Mouse (Mus musculus): ENCODE results near the gene Cnga4. TPM values are rescaled to one million over a fixed set of nuclear protein-coding genes. Genes with fewer than 3 reads are reported as not detected.
"Not testable (repeated sequence)": the region's sequence is repeated elsewhere in the genome, so short reads cannot be mapped to it uniquely, and the experiment has no call there.

The Cnga4 gene
- total RNA-seq (2021), result not detected
- long read RNA-seq, experiment 1, result 0 reads
- long read RNA-seq, experiment 2, result 0 reads

DNA sequence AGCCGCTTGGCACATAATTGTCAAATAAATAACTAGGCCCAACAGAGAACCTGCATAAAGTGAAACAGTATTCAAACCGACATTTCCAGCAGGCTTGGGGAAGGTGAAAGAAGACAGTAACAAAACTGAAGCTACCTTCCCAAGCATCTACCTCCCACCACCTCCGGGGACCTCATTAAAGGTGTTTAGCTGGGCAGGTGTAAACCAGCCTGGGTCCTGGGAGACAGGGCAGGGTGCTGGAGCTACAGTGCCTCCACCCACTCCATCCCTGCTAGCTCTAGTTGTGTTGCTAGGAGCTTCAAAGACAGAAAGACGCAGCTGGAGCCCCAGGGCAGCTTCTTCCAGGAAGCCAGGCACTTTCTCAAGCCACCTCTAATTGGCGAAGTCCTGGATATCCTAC lies at the start of gene Cnga4:
Gene Cnga4 (plus strand): TSS at position 301 of the 400 bp plus-strand sequence.
- DNase-seq, result no peak

DNA sequence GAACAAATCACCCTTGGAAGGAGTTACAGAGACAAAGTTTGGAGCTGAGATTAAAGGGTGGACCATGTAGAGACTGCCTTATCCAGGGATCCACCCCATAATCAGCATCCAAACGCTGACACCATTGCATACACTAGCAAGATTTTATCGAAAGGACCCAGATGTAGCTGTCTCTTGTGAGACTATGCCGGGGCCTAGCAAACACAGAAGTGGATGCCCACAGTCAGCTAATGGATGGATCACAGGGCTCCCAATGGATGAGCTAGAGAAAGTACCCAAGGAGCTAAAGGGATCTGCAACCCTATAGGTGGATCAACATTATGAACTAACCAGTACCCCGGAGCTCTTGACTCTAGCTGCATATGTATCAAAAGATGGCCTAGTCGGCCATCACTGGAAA lies 48.3 kb upstream of the Cnga4 start:
- DNase-seq, result not testable (repeated sequence)

DNA sequence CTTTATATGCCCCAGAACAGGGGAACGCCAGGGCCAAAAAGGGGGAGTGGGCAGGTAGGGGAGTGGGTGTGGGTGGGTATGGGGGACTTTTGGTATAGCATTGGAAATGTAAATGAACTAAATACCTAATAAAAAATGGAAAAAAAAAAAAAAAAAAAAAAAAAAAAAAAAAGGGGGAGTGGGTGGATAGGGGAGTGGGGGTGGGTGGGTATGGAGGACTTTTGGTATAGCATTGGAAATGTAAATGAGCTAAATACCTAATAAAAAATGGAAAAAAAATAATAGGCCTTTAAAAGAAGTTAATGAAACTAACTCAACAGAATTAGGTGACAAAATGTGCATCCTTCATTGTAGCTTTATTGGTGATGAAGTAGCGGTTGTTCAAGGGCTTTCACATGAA lies 47.9 kb upstream of the Cnga4 start:
- DNase-seq, result not testable (repeated sequence)

DNA sequence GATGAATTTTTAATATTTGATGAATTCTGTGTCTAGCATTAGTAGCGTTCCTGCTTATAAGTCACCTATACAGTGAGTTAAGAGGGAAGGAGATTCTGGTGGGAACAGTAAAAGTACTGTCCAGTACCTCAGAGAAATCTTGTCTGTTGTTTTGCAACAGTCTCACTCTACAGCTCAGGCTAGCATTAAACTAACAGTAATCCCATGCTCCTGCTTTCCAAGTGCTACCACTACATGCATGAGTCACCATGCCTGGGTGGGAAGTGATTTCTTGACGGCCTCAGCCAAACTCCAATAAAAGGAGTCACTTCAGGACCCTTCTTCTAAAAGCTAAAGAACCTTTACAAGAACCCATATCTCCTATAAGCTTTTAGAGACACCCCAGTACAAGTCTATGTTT lies 42.7 kb upstream of the Cnga4 start:
- no peak for DNase-seq

DNA sequence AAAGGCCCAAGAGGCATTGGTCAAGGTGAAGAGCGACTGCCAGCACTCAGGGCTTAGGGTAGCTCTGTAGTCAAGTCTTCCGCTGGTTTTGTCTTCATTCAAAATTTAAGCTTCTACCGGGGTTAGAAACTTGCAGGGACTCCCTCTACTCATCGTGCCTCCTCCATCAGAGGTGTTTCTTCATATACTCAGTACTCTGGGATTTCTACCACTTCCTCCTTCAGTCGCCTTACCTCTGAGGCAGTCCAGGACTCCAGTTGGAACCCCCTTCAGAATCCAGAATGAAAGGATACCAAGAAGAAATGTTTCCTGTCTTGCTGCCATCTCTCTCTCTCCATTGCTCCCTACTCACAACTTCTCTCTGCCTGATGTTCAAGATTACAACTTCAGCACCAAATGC lies 37.1 kb upstream of the Cnga4 start:
- DNase-seq, result no peak

DNA sequence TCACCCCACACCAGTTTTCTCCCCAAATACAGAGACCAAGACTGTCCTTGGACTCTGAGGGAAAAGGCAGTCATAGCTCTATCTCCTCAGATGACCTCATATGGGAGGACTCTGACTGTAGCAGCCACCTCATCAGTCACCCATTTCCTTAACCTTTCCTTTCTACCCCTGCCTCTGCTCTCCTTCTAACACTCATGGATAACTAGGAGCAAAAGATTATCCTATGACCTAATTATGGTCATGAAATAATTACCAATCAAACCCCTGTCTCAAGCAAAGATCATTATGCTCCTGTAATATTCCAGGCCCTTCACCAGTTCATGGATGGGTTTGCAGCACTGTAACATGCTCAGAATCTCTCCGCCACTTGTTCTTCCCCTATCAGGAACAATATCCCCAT lies 36.4 kb upstream of the Cnga4 start, which contains the start of gene Olfr692:
Gene Olfr692 (plus strand): TSS at position 301 of the 400 bp plus-strand sequence.
- DNase-seq, result no peak

DNA sequence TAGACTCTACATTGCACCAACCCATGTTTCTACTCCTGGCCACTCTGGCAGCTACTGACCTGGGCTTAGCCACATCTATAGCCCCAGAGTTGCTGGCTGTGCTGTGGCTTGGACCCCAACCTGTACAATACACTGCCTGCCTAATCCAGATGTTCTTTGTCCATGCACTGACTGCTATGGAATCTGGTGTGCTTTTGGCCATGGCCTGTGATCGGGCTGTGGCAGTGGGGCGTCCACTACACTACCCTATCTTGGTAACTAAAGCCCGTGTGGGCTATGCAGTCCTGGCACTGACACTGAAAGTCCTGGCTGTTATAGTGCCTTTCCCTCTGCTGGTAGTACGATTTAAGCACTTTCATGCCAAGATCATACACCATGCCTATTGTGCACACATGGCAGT lies 35.8 kb upstream of the Cnga4 start:
- DNase-seq, result no peak

GRCm38 (mm10) chr7:105372912-105373311 lies 31.5 kb upstream of the Cnga4 start:
- no peak for DNase-seq

DNA sequence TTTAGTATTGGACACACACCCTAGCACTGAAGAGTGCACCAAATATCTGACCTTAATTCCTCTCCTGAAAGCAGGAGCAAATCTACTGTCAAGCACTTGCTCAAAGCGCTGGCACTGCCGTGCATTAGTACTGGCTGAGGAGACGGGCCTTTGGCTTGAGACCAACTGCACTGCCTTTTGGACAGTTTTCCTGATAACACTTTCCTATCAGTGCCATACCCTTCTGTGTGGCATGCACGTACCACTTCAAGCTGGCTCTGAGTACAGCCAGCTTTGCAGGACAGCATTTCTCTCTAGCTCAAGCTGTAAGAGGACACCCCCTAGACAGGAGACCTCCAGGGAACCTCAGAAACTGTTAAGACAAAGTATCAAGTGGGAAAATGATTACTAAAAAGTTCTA lies 30.9 kb upstream of the Cnga4 start:
- no peak for DNase-seq

DNA sequence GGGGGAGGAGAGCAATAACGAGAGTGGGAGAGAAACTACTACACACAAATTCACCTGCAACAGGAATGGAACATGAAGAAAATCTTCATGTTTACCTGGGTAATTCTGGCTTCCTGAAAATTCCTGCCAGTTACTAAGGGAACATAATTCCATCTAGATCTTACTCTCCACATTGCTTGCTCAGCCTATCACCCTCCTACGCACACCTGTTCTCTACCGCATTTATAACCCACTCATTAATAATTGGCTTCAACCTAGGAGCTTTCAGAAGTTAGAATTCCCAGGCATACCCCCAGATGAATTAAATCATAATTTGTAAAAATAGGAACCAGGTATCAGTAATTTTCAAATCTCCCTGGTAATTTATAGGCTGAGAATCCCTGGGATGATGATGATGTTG lies 30.4 kb upstream of the Cnga4 start:
- no peak for DNase-seq

- DNase-seq, result no peak
These were observed 29.5 kb upstream of the Cnga4 start, which contains the start of gene Gm5901 for GRCm38 (mm10) chr7:105374866-105375265. TSS of gene Gm5901 (plus strand) at chr7:105375038.

GRCm38 (mm10) chr7:105380329-105380728 lies 24.0 kb upstream of the Cnga4 start:
- DNase-seq, result no peak

DNA sequence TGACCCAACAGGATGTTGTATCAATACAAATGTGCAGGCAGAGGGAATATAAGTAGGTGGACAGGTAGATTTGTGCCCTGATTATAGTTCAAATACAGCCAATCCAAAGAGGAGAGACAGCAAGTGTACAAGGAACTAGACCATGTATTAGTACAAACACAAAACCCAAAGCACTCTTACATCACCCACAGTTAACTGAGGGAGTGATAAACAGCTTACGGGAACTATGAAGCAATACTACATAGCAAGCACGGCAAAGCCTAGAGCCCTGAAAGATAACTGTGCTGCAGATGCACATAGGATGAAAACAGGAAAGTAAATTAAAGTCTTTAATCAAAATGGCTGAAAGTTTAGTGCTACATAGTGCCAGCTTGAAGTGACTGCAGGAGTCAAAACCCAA lies 16.7 kb upstream of the Cnga4 start:
- no peak for DNase-seq

DNA sequence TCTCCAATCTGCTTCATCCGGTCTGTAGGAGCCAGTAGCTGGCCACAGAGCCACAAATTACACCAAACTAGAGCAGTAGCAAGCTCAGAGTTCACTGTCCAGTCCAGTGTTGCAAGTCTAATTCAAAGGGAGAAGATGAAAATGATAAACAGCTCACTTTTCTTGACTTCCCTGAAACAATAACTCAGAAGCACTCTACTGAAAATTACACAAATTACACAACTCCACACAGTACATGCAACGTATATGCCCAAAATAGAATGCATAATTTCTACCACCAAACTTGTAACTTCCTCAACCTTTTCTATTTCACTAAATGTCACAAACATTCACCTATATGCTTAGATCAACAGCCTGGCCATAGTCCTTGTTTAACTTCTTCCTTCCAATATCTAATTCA lies 14.1 kb upstream of the Cnga4 start:
- DNase-seq, result no peak

GRCm38 (mm10) chr7:105394606-105395005 lies 9.8 kb upstream of the Cnga4 start:
- no peak for DNase-seq

- no peak for DNase-seq
These were observed 9.1 kb upstream of the Cnga4 start for GRCm38 (mm10) chr7:105395131-105395820.

- DNase-seq, result no peak
These were observed 8.2 kb upstream of the Cnga4 start for GRCm38 (mm10) chr7:105396126-105396525.

- DNase-seq, result no peak
These were observed 5.1 kb upstream of the Cnga4 start for GRCm38 (mm10) chr7:105399058-105399934.

DNA sequence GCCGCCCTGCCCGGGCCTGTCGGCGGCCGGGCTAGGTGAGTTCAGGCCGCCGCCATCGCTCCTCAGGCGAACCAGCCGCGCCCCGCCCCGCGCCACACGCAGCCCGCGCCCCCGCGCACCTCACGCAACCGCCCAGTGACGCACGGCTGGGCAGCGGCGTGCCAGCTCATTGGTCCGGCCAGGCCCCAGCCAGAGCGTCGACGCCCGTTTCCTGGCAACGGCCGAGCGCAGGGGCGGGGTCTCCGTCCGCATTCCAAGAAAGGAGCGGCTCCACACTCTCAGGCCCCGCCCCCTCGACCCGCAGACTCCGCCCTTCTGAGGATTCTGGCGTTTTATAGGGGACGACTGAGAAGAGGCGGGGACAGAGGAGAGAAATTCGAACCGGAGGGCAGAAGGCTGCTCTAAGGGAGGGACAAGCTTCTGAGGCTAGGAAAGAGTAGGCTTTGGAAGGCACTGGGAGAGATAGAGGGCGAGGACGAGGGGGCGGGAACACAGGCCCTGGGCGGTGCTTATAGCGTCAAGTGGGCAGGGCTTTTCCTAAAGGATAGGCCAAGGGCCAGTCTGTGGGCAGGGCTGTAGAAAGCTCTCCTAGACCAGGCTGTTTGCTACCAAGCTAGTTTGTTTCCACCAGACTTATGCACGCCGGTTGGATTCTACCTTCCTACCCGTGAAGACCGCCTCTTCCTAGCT lies 4.3 kb upstream of the Cnga4 start, which contains the start of gene Fam160a2:
Gene Fam160a2 (minus strand): TSS at position 120 of the 690 bp plus-strand sequence.
- DNase-seq, result peak; percentile 100

GRCm38 (mm10) chr7:105406322-105406721 lies 2.0 kb downstream of the Cnga4 start:
- no peak for DNase-seq

DNA sequence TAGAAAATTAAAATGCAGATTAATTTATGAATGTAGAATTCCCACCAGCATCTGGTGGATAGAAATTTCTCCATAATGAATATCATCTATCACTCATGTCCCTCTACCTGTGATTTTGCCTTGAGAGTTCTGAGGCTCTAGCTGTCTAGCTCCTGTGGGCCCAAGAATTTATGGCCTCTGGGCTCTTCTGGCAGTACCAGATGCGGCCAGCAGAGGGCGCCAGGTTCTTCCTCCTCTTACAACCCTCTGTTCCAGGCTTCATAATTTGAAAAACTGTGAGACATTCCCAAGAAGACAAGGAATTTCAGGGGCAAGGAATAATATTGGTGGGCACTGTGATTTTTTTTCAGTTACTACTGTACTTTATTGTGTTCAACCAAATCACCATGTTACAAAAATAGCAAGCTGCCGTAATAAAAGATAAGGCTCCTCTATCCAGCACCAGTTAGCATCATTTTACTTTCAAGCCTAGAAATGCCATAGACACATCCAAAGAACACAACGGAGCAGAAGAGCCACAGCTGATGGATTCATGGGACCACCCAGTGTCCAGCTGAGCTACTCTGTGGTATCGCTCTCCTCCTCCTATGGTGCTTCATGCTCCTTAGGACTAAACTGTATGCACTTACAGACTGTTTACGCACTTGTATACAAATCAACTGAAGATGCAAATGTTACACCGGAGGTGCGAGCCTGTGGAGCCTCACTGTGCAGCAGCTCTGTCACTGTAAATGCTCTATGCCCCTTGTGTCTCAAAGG lies 7.7 kb downstream of the Cnga4 start:
- peak; percentile 86 for DNase-seq

GRCm38 (mm10) chr7:105414385-105414784 lies 10.0 kb downstream of the Cnga4 start:
- no peak for DNase-seq

Data from gastrocnemius, postnatal 10 days (tissue).